Mouse (Mus musculus): ENCODE data around the gene Prpsap1. TPM values are rescaled to one million over a fixed set of nuclear protein-coding genes. Genes with fewer than 3 reads are reported as not detected.
"Not testable (repeated sequence)": the region's sequence is repeated elsewhere in the genome, so short reads cannot be mapped to it uniquely, and the experiment has no call there.

The Prpsap1 gene
- polyA plus RNA-seq, 1 experiment: 451 TPM

GRCm38 (mm10) chr11:116476041-116476440, 18.0 kb downstream of the Prpsap1 start:
- WGBS: 92% methylated on average over 10 of the region's 10 CpGs
- no peaks in the 10 kb centered on the region for H3K27me3 ChIP-seq (ENCODE audit: control insufficient read depth, insufficient read depth, low read length)
- H3K4me1 ChIP-seq (ENCODE audit: control insufficient read depth, insufficient read depth, insufficient read length, low read length): no peaks in the 10 kb centered on the region
- no peak for TF ChIP-seq POLR2A (IDR thresholded peaks at IDR 0.05; ENCODE audit: low read depth, low read length)
- no peak for TF ChIP-seq CTCF (IDR thresholded peaks at IDR 0.05; ENCODE audit: extremely low read depth, insufficient read length, insufficient replicate concordance, low read depth, low read length)
- peaks cover 91% of the 10 kb centered on the region for H3K36me3 ChIP-seq (ENCODE audit: control insufficient read depth, insufficient read depth, low read length)
- no peak overlapping the region for H3K4me3 ChIP-seq (ENCODE audit: low read depth, low read length)
- no peak overlapping the region for H3K27ac ChIP-seq (ENCODE audit: insufficient read depth, low read depth, low read length)

GRCm38 (mm10) chr11:116472275-116472674, 21.7 kb downstream of the Prpsap1 start:
- no peak for TF ChIP-seq CTCF (IDR thresholded peaks at IDR 0.05; ENCODE audit: extremely low read depth, insufficient read length, insufficient replicate concordance, low read depth, low read length)
- TF ChIP-seq POLR2A (IDR thresholded peaks at IDR 0.05; ENCODE audit: low read depth, low read length): no peak
- WGBS: 78% methylated on average over 4 of the region's 4 CpGs
- H3K36me3 ChIP-seq (ENCODE audit: control insufficient read depth, insufficient read depth, low read length): peaks cover 69% of the 10 kb centered on the region

GRCm38 (mm10) chr11:116470896-116471295, 23.1 kb downstream of the Prpsap1 start:
- Histone ChIP-seq H3K4me1 (ENCODE audit: control insufficient read depth, insufficient read depth, insufficient read length, low read length) (no peaks in the 10 kb centered on the region), H3K4me3 (ENCODE audit: low read depth, low read length) (no peak overlapping the region), H3K27me3 (ENCODE audit: control insufficient read depth, insufficient read depth, low read length) (no peaks in the 10 kb centered on the region), H3K27ac (ENCODE audit: insufficient read depth, low read depth, low read length) (no peak overlapping the region), H3K36me3 (ENCODE audit: control insufficient read depth, insufficient read depth, low read length) (peaks cover 57% of the 10 kb centered on the region)
- TF ChIP-seq CTCF (IDR thresholded peaks at IDR 0.05; ENCODE audit: extremely low read depth, insufficient read length, insufficient replicate concordance, low read depth, low read length) (no peak), POLR2A (IDR thresholded peaks at IDR 0.05; ENCODE audit: low read depth, low read length) (no peak)
- 95% methylated on average over 4 of the region's 4 CpGs for WGBS

More at GRCm38 (mm10) chr11:116472275-116472674, 21.7 kb downstream of the Prpsap1 start:
- H3K4me1 ChIP-seq (ENCODE audit: control insufficient read depth, insufficient read depth, insufficient read length, low read length): no peaks in the 10 kb centered on the region
- no peaks in the 10 kb centered on the region for H3K27me3 ChIP-seq (ENCODE audit: control insufficient read depth, insufficient read depth, low read length)
- no peak overlapping the region for H3K4me3 ChIP-seq (ENCODE audit: low read depth, low read length)
- no peak overlapping the region for H3K27ac ChIP-seq (ENCODE audit: insufficient read depth, low read depth, low read length)

GRCm38 (mm10) chr11:116470249-116470648, 23.8 kb downstream of the Prpsap1 start:
- Histone ChIP-seq H3K27ac (ENCODE audit: insufficient read depth, low read depth, low read length) (no peak overlapping the region), H3K4me1 (ENCODE audit: control insufficient read depth, insufficient read depth, insufficient read length, low read length) (no peaks in the 10 kb centered on the region), H3K4me3 (ENCODE audit: low read depth, low read length) (no peak overlapping the region), H3K36me3 (ENCODE audit: control insufficient read depth, insufficient read depth, low read length) (peaks cover 52% of the 10 kb centered on the region), H3K27me3 (ENCODE audit: control insufficient read depth, insufficient read depth, low read length) (no peaks in the 10 kb centered on the region)
- TF ChIP-seq POLR2A (IDR thresholded peaks at IDR 0.05; ENCODE audit: low read depth, low read length) (no peak), CTCF (IDR thresholded peaks at IDR 0.05; ENCODE audit: extremely low read depth, insufficient read length, insufficient replicate concordance, low read depth, low read length) (no peak)
- WGBS: 76% methylated on average over 3 of the region's 3 CpGs

- WGBS: 60% methylated on average over 3 of the region's 3 CpGs
- H3K27me3 ChIP-seq (ENCODE audit: control insufficient read depth, insufficient read depth, low read length); H3K4me3 ChIP-seq (ENCODE audit: low read depth, low read length); H3K4me1 ChIP-seq (ENCODE audit: control insufficient read depth, insufficient read depth, insufficient read length, low read length); H3K27ac ChIP-seq (ENCODE audit: insufficient read depth, low read depth, low read length): not testable (repeated sequence)
- peaks cover 37% of the 10 kb centered on the region for H3K36me3 ChIP-seq (ENCODE audit: control insufficient read depth, insufficient read depth, low read length)
Observed at GRCm38 (mm10) chr11:116468338-116468737, 25.7 kb downstream of the Prpsap1 start.

- Histone ChIP-seq H3K27me3 (ENCODE audit: control insufficient read depth, insufficient read depth, low read length) (no peaks in the 10 kb centered on the region), H3K4me1 (ENCODE audit: control insufficient read depth, insufficient read depth, insufficient read length, low read length) (no peaks in the 10 kb centered on the region), H3K36me3 (ENCODE audit: control insufficient read depth, insufficient read depth, low read length) (peaks cover 15% of the 10 kb centered on the region), H3K4me3 (ENCODE audit: low read depth, low read length) (no peak within 1 kb of the TSS), H3K27ac (ENCODE audit: insufficient read depth, low read depth, low read length) (no peak within 1 kb of the TSS)
- TF ChIP-seq CTCF (IDR thresholded peaks at IDR 0.05; ENCODE audit: extremely low read depth, insufficient read length, insufficient replicate concordance, low read depth, low read length) (no peak), POLR2A (IDR thresholded peaks at IDR 0.05; ENCODE audit: low read depth, low read length) (no peak)
- 54% methylated on average over 20 of the region's 20 CpGs for WGBS
Observed at GRCm38 (mm10) chr11:116466141-116466540, 27.9 kb downstream of the Prpsap1 start, which contains the start of gene Qrich2. Gene Qrich2, minus strand, starts transcription at chr11:116466241.

GRCm38 (mm10) chr11:116463833-116464232, 30.2 kb downstream of the Prpsap1 start:
- Histone ChIP-seq H3K27ac (ENCODE audit: insufficient read depth, low read depth, low read length) (no peak overlapping the region), H3K36me3 (ENCODE audit: control insufficient read depth, insufficient read depth, low read length) (no peaks in the 10 kb centered on the region), H3K4me3 (ENCODE audit: low read depth, low read length) (no peak overlapping the region), H3K27me3 (ENCODE audit: control insufficient read depth, insufficient read depth, low read length) (no peaks in the 10 kb centered on the region), H3K4me1 (ENCODE audit: control insufficient read depth, insufficient read depth, insufficient read length, low read length) (no peaks in the 10 kb centered on the region)
- 0% methylated on average over 2 of the region's 2 CpGs for WGBS
- TF ChIP-seq POLR2A (IDR thresholded peaks at IDR 0.05; ENCODE audit: low read depth, low read length) (no peak; the same call in 1 of the 2 replicates), CTCF (IDR thresholded peaks at IDR 0.05; ENCODE audit: extremely low read depth, insufficient read length, insufficient replicate concordance, low read depth, low read length) (peak; percentile 88; the same call in 1 of the 2 replicates)

- TF ChIP-seq POLR2A (IDR thresholded peaks at IDR 0.05; ENCODE audit: low read depth, low read length) (no peak), CTCF (IDR thresholded peaks at IDR 0.05; ENCODE audit: extremely low read depth, insufficient read length, insufficient replicate concordance, low read depth, low read length) (no peak)
- H3K27me3 ChIP-seq (ENCODE audit: control insufficient read depth, insufficient read depth, low read length): no peaks in the 10 kb centered on the region
- H3K36me3 ChIP-seq (ENCODE audit: control insufficient read depth, insufficient read depth, low read length): no peaks in the 10 kb centered on the region
- 62% methylated on average over 5 of the region's 5 CpGs for WGBS
- H3K4me3 ChIP-seq (ENCODE audit: low read depth, low read length): no peak overlapping the region
- H3K27ac ChIP-seq (ENCODE audit: insufficient read depth, low read depth, low read length): no peak overlapping the region
- no peaks in the 10 kb centered on the region for H3K4me1 ChIP-seq (ENCODE audit: control insufficient read depth, insufficient read depth, insufficient read length, low read length)
Observed at GRCm38 (mm10) chr11:116463338-116463737, 30.7 kb downstream of the Prpsap1 start.

Measured in small intestine, adult 2 months (tissue).